Mouse (Mus musculus) forebrain, embryonic 13.5 days (tissue): ENCODE results near the gene Ube2h. TPM values are rescaled to one million over a fixed set of nuclear protein-coding genes. Genes with fewer than 3 reads are reported as not detected.

Experiments
- ATAC-seq: fragments of 200-750 bp; cut with Nextera tagmentation; 2 replicates; pipeline ENCODE4 v1.8.0; 2017
- H3K27ac ChIP-seq: fragments of 300-500 bp; sonication (generic); 2 replicates; pipeline ENCODE4 v1.5.1; 2015; ENCODE audit warnings: inconsistent platforms, mild to moderate bottlenecking, moderate library complexity
- H3K27me3 ChIP-seq: fragments of 300-500 bp; sonication (generic); 2 replicates; pipeline ENCODE4 v1.6.1; 2015; ENCODE audit warnings: mild to moderate bottlenecking, inconsistent platforms
- H3K36me3 ChIP-seq: fragments of 300-500 bp; sonication (generic); 2 replicates; pipeline ENCODE4 v1.6.1; 2015; ENCODE audit warnings: mild to moderate bottlenecking, inconsistent platforms; ENCODE audit not compliant: poor library complexity, severe bottlenecking
- H3K4me1 ChIP-seq: fragments of 300-500 bp; sonication (generic); 2 replicates; pipeline ENCODE4 v1.6.1; 2015; ENCODE audit warnings: inconsistent platforms
- H3K4me2 ChIP-seq: fragments of 300-500 bp; sonication (generic); 2 replicates; pipeline ENCODE4 v1.6.1; 2015; ENCODE audit warnings: inconsistent platforms, mild to moderate bottlenecking, moderate library complexity
- H3K4me3 ChIP-seq: fragments of 300-500 bp; sonication (generic); 2 replicates; pipeline ENCODE4 v1.5.1; 2015; ENCODE audit warnings: mild to moderate bottlenecking, inconsistent platforms
- H3K9ac ChIP-seq: fragments of 300-500 bp; sonication (generic); 2 replicates; pipeline ENCODE4 v1.6.1; 2015; ENCODE audit warnings: mild to moderate bottlenecking, inconsistent platforms
- H3K9me3 ChIP-seq: fragments of 300-500 bp; sonication (generic); replicated peaks from 2 replicates; pipeline ENCODE4 v1.6.1; 2016; ENCODE audit warnings: inconsistent platforms
- WGBS: fragments of 180-500 bp; shearing (Covaris S2); methylation state at CpG from one replicate; pipeline ENCODE4 v1.1.7; 2015; 5-methylcytosine and 5-hydroxymethylcytosine counted together
- polyA plus RNA-seq: library from polyadenylated mRNA; unstranded; fragments of >200 nt; fragmentation: Nextera tagmentation; extraction: Ambion mirVana; gene quantifications from 2 replicates; pipeline ENCODE4 v1.2.1, GENCODE M21; 2015

Gene Ube2h
- polyA plus RNA-seq, 1 experiment from 2014 or later = 55.8 TPM

GRCm38 (mm10) chr6:30265402-30265801 lies 38.9 kb downstream of the Ube2h start:
- H3K36me3 ChIP-seq = peaks cover 48% of the 10 kb centered on the region
- WGBS = 94% methylated on average over 4 of the region's 4 CpGs

DNA sequence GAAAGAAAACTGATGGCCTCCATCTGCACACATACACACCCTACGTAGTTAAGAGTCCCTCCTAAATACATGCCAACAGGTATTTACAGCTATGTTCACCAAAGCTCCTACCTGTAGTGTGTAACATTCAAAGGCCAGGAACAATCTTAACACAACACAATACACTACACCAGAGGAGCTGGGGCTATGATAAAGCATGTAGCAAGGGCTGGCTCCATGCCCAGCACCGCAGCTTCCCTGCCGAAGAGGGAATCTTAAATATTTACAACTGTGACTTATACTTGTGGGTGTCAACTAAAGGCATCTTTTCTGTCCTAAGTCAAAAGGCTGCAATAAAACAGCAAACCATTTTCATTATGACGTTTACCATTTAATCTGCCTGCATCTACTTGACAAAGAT lies 41.3 kb downstream of the Ube2h start:
- no peaks in the 10 kb centered on the region for H3K9me3 ChIP-seq
- no peak overlapping the region for H3K4me3 ChIP-seq
- no peak overlapping the region for H3K4me2 ChIP-seq
- WGBS = 74% methylated on average over 4 of the region's 4 CpGs
- ATAC-seq = no peak
- no peaks in the 10 kb centered on the region for H3K27me3 ChIP-seq
- peaks cover 62% of the 10 kb centered on the region for H3K36me3 ChIP-seq
- H3K4me1 ChIP-seq = no peaks in the 10 kb centered on the region
- no peak overlapping the region for H3K27ac ChIP-seq
- H3K9ac ChIP-seq = no peak overlapping the region

More at GRCm38 (mm10) chr6:30265402-30265801, 38.9 kb downstream of the Ube2h start:
- Histone ChIP-seq H3K27me3 (no peaks in the 10 kb centered on the region), H3K4me3 (no peak overlapping the region), H3K27ac (no peak overlapping the region), H3K9ac (no peak overlapping the region), H3K4me1 (no peaks in the 10 kb centered on the region), H3K4me2 (no peak overlapping the region), H3K9me3 (no peaks in the 10 kb centered on the region)
- ATAC-seq = no peak

DNA sequence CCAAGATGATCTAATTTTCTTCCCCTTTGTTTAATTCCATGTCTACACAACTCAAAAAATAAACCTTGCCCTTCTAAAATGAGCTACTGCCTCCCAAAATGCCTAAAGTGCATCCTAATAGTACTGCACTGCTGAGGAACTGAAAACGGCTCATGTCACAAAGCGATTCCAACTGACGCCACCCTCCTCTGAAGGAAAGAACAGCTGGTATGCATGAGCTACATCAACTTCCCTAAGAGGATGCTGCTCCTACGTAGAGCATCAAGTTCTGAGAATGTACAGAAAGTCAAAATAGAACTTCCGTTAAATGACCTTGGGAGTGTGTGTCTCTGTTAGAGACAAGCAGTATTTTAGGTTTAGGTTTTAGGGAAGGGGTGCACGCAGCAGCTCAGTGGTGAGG lies 45.1 kb downstream of the Ube2h start:
- Histone ChIP-seq H3K4me3 (no peak overlapping the region), H3K9me3 (no peaks in the 10 kb centered on the region), H3K9ac (no peak overlapping the region), H3K27ac (no peak overlapping the region), H3K27me3 (no peaks in the 10 kb centered on the region), H3K36me3 (peaks cover 52% of the 10 kb centered on the region), H3K4me1 (no peaks in the 10 kb centered on the region), H3K4me2 (no peak overlapping the region)
- 93% methylated on average over 6 of the region's 6 CpGs for WGBS
- ATAC-seq = no peak

- H3K27me3 ChIP-seq = no peaks in the 10 kb centered on the region
- H3K36me3 ChIP-seq = peaks cover 54% of the 10 kb centered on the region
- H3K4me2 ChIP-seq = no peak overlapping the region
- ATAC-seq = no peak
- no peaks in the 10 kb centered on the region for H3K9me3 ChIP-seq
- H3K4me1 ChIP-seq = no peaks in the 10 kb centered on the region
- H3K27ac ChIP-seq = no peak overlapping the region
- no peak overlapping the region for H3K4me3 ChIP-seq
- WGBS = 82% methylated on average over 1 of the region's 1 CpGs
- no peak overlapping the region for H3K9ac ChIP-seq
These were observed 46.4 kb downstream of the Ube2h start for GRCm38 (mm10) chr6:30257962-30258361.

DNA sequence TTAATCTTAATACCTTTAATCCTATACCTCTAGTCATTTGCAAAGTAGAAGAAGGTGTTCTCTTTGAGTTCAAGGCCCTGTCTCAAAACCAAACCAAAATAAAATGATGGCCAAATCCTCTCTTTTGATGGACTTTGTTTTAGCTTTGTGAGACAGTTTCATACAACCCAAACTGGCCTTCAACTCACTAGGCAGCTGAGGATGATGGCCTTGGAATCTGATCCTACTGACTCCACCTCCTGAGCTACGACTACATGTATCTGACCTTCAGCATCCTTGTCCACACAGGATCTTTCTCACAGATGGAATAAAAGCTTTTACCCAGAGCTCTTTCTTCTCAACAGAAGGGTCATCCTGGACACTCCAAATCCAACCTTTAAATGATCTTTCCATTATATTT lies 48.5 kb downstream of the Ube2h start:
- no peaks in the 10 kb centered on the region for H3K27me3 ChIP-seq
- H3K9ac ChIP-seq = no peak overlapping the region
- no peaks in the 10 kb centered on the region for H3K9me3 ChIP-seq
- H3K27ac ChIP-seq = no peak overlapping the region
- 91% methylated on average over 1 of the region's 1 CpGs for WGBS
- ATAC-seq = no peak
- no peak overlapping the region for H3K4me3 ChIP-seq
- no peaks in the 10 kb centered on the region for H3K4me1 ChIP-seq
- no peak overlapping the region for H3K4me2 ChIP-seq
- H3K36me3 ChIP-seq = peaks cover 56% of the 10 kb centered on the region

DNA sequence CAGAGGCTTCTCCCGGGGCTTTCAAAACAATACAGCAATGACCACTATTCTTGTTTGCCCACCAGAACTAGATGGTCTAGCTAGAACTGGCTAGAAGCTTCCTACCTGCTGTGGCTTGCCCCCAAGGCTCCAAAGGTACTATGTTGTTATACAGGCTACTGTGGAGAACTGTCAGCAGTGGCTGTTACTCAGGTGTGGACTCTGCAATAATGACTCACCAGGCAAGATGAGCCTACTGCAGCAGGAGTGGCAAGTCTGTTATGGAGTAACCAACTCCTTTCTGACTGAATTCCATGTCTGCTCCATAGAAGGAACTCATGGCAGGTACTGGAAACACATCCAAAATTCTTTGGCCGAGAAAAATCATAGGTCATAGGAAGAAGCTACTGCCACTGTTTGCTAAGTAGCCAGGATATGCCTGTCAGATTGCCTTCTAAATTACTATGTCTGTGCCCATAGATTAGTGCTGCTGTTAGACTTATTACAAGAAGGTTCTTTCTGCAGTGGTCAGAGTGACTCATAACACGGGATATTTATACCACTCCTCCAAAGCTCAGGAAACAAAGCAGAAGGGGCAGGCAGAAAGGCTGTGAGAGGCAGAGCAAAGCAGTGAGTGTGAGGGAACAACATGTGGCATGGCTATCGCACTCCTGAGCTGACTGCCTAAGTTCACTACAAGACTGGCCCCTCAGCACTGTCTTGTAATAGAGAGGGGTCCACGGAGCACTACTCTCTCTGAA lies 51.9 kb downstream of the Ube2h start:
- H3K4me1 ChIP-seq = no peaks in the 10 kb centered on the region
- H3K27ac ChIP-seq = no peak overlapping the region
- peaks cover 25% of the 10 kb centered on the region for H3K36me3 ChIP-seq
- no peak for ATAC-seq
- H3K27me3 ChIP-seq = no peaks in the 10 kb centered on the region
- H3K4me3 ChIP-seq = no peak overlapping the region
- H3K4me2 ChIP-seq = no peak overlapping the region
- no peak overlapping the region for H3K9ac ChIP-seq
- 93% methylated on average over 5 of the region's 5 CpGs for WGBS
- no peaks in the 10 kb centered on the region for H3K9me3 ChIP-seq

DNA sequence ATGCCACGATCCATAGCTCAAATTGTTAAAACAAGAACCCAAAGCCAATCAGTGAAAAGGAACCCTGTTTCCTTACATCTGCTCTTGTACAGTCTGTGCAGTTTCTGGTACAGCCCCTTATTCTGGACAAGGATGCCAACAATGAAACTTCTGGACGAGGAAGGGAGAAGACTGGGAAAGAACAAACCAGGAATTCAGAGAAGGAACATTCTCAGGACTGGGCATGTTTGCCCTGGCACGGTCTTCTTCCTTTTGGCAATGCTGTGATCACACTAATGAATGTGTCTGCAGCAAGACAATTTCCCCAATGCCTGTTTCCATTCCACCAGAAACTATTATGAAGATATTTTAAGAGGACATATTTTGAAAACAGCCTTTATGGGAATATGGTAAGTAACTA lies 55.6 kb downstream of the Ube2h start:
- 83% methylated on average over 3 of the region's 3 CpGs for whole genome bisulfite sequencing
- no peak overlapping the region for H3K4me3 ChIP-seq
- peaks cover 14% of the 10 kb centered on the region for H3K36me3 ChIP-seq

DNA sequence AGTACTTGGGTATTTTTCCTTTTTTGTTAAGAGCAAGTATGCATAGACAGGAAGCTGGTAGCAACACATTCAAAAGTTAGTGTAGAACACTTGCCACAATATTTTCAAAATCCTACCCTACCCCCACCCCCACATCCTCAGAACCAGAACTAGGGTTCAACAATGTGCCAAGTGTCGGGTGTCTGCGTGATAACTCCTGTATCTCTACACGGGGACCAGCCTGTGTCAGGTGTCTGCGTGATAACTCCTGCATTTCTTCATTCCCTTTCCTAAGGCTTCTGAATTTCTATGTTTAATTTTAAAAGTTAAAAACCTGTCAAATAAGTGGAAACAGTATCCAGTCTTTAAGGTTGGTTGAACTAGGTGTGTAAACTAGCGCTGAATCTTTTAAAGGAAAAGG lies 58.4 kb downstream of the Ube2h start:
- Histone ChIP-seq H3K36me3 (peaks cover 2% of the 10 kb centered on the region; the same call in 1 of the 2 replicates), H3K27me3 (no peaks in the 10 kb centered on the region), H3K9ac (no peak overlapping the region), H3K4me3 (no peak overlapping the region), H3K4me1 (0 out of 2 replicates have a peak, but pooled peaks cover 3% of the 10 kb centered on the region), H3K4me2 (no peak overlapping the region), H3K9me3 (no peaks in the 10 kb centered on the region), H3K27ac (no peak overlapping the region)
- WGBS = 95% methylated on average over 5 of the region's 5 CpGs
- no peak for ATAC-seq

More for the DNA sequence above, 55.6 kb downstream of the Ube2h start:
- H3K27ac ChIP-seq = no peak overlapping the region
- H3K4me2 ChIP-seq = no peak overlapping the region
- H3K9me3 ChIP-seq = no peaks in the 10 kb centered on the region
- 0 out of 2 replicates have a peak, but pooled peaks cover 3% of the 10 kb centered on the region for H3K4me1 ChIP-seq
- no peak overlapping the region for H3K9ac ChIP-seq
- ATAC-seq = no peak
- H3K27me3 ChIP-seq = no peaks in the 10 kb centered on the region

GRCm38 (mm10) chr6:30245397-30245796 lies 58.9 kb downstream of the Ube2h start:
- H3K4me1 ChIP-seq = 0 out of 2 replicates have a peak, but pooled peaks cover 3% of the 10 kb centered on the region
- H3K27ac ChIP-seq = no peak overlapping the region
- H3K9me3 ChIP-seq = no peaks in the 10 kb centered on the region
- H3K9ac ChIP-seq = no peak overlapping the region
- no peaks in the 10 kb centered on the region for H3K27me3 ChIP-seq
- WGBS = 84% methylated on average over 5 of the region's 5 CpGs
- H3K4me3 ChIP-seq = no peak overlapping the region
- H3K4me2 ChIP-seq = no peak overlapping the region
- no peak for ATAC-seq
- peaks cover 8% of the 10 kb centered on the region; the same call in 1 of the 2 replicates for H3K36me3 ChIP-seq

- 89% methylated on average over 9 of the region's 9 CpGs for WGBS
- no peak for ATAC-seq
- H3K9me3 ChIP-seq = no peaks in the 10 kb centered on the region
These were observed 60.9 kb downstream of the Ube2h start for GRCm38 (mm10) chr6:30243347-30244007.

GRCm38 (mm10) chr6:30242928-30243327 lies 61.4 kb downstream of the Ube2h start:
- H3K9me3 ChIP-seq = no peaks in the 10 kb centered on the region
- ATAC-seq = no peak
- H3K9ac ChIP-seq = no peak overlapping the region
- no peak overlapping the region for H3K4me3 ChIP-seq
- H3K27ac ChIP-seq = no peak overlapping the region
- 90% methylated on average over 4 of the region's 4 CpGs for WGBS
- no peak overlapping the region for H3K4me2 ChIP-seq
- H3K4me1 ChIP-seq = 0 out of 2 replicates have a peak, but pooled peaks cover 3% of the 10 kb centered on the region
- H3K27me3 ChIP-seq = no peaks in the 10 kb centered on the region
- H3K36me3 ChIP-seq = peaks cover 26% of the 10 kb centered on the region; the same call in 1 of the 2 replicates

More at GRCm38 (mm10) chr6:30243347-30244007, 60.9 kb downstream of the Ube2h start:
- Histone ChIP-seq H3K9ac (no peak overlapping the region), H3K4me2 (no peak overlapping the region), H3K36me3 (peaks cover 26% of the 10 kb centered on the region; the same call in 1 of the 2 replicates), H3K4me3 (no peak overlapping the region), H3K27ac (no peak overlapping the region), H3K4me1 (0 out of 2 replicates have a peak, but pooled peaks cover 3% of the 10 kb centered on the region), H3K27me3 (no peaks in the 10 kb centered on the region)

GRCm38 (mm10) chr6:30240105-30240504 lies 64.2 kb downstream of the Ube2h start:
- WGBS = 98% methylated on average over 7 of the region's 7 CpGs

More at GRCm38 (mm10) chr6:30240105-30240504, 64.2 kb downstream of the Ube2h start:
- no peaks in the 10 kb centered on the region for H3K9me3 ChIP-seq
- H3K36me3 ChIP-seq = peaks cover 26% of the 10 kb centered on the region; the same call in 1 of the 2 replicates
- H3K4me1 ChIP-seq = no peaks in the 10 kb centered on the region
- H3K27ac ChIP-seq = no peak overlapping the region
- no peaks in the 10 kb centered on the region for H3K27me3 ChIP-seq
- no peak overlapping the region for H3K4me2 ChIP-seq
- no peak overlapping the region for H3K4me3 ChIP-seq
- no peak for ATAC-seq
- no peak overlapping the region for H3K9ac ChIP-seq
